Mouse (Mus musculus) forebrain, embryonic 10.5 days (tissue): ENCODE measurements at regions not wholly inside any gene's neighbourhood (a gene's known extent, or its start where the extent isn't known, plus 50 kb on each side); places are given as distances from the start of the nearest gene placed in this dataset.

ENCODE experiments used
- DNase-seq: peaks from one replicate; pipeline ENCODE4 v3.0.0-alpha.2; 2017; ENCODE audit warnings: low spot score; ENCODE audit errors: extremely low spot score
- H3K27ac ChIP-seq: fragments of 300-500 bp; sonication (generic); 2 replicates; pipeline ENCODE4 v1.5.1; 2016; ENCODE audit warnings: mild to moderate bottlenecking
- H3K27me3 ChIP-seq: fragments of 300-500 bp; sonication (generic); 2 replicates; pipeline ENCODE4 v1.6.1; 2016; ENCODE audit warnings: mild to moderate bottlenecking; ENCODE audit not compliant: poor library complexity, severe bottlenecking
- H3K36me3 ChIP-seq: fragments of 300-500 bp; sonication (generic); replicated peaks from 2 replicates; pipeline ENCODE4 v1.6.1; 2016; ENCODE audit warnings: mild to moderate bottlenecking, moderate library complexity
- H3K4me1 ChIP-seq: fragments of 300-500 bp; sonication (generic); 2 replicates; pipeline ENCODE4 v1.6.1; 2016
- H3K4me3 ChIP-seq: fragments of 300-500 bp; sonication (generic); 2 replicates; pipeline ENCODE4 v1.5.1; 2016; ENCODE audit warnings: mild to moderate bottlenecking, moderate library complexity
- H3K9me3 ChIP-seq: fragments of 300-500 bp; sonication (generic); 2 replicates; pipeline ENCODE4 v1.6.1; 2016; ENCODE audit warnings: mild to moderate bottlenecking, moderate library complexity
- WGBS: fragments of 180-500 bp; shearing (Covaris S2); methylation state at CpG from one replicate; pipeline ENCODE4 v1.1.7; 2016; 5-methylcytosine and 5-hydroxymethylcytosine counted together

DNA sequence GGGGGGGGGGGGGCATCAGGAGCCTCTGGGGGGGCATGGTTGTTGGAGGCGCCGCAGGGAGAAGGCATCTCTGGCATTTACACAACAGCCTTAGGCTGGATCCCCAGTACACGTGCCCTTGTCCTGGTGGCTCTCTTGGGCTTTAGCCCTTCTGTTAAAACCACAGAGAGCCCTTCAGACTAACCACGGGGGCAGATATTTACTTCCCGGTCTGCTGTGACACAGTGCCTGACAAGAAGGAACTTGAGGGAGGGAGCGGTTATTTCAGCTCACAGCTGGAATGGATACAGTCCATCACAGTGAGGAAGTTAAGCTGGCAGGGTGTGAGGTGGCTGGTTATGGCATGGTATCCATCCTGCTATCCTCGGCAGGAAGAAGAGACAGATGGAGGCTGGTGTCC lies 71.0 kb upstream of the Gm11733 start:
- Histone ChIP-seq H3K27me3 (peaks cover 94% of the 10 kb centered on the region), H3K9me3 (peaks cover 11% of the 10 kb centered on the region; the same call in 1 of the 2 replicates), H3K4me3 (no peak overlapping the region), H3K27ac (no peak overlapping the region), H3K36me3 (no peaks in the 10 kb centered on the region), H3K4me1 (peaks cover 80% of the 10 kb centered on the region)
- WGBS: 32% methylated on average over 7 of the region's 7 CpGs
- no peak for DNase-seq

DNA sequence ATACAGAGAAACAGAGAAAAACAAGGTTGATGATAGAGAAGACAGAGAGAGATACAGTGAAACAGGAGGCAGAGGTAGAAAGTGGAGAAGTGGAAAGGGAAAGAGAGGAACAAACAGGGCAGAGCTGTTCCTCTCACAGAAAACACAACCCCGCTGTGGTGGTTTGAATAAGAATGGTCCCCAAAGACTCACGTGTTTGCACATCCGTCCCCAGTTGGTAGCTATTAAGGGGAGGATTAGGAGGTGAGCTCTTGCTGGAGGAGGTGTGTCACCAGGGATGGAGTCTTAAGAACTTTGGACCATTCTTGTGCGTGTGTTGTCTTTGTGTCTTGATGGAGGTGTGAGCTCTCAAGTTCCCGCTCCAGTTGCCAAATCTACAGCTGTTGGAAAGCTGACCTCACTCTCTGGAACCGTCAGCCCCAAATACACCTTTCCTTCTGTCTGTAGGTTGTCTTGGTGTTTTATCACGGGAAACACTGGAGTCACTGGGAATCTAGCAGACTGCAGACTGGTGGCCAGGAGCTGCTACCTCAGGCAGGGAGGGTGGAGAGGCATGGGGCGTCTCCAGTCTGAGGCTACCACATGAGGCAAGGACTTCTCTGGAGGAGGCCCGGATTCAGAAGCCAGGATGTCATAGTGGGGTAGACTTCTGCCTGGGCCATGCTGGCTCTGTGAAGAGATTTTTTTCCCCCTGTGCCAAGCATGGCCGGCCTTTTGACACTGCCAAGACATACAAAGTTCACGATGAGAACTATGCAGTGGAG lies 70.0 kb upstream of the Gm11733 start:
- DNase-seq: no peak
- Histone ChIP-seq H3K9me3 (peaks cover 11% of the 10 kb centered on the region; the same call in 1 of the 2 replicates), H3K27ac (peak overlapping the region; percentile 67), H3K4me1 (peaks cover 79% of the 10 kb centered on the region), H3K27me3 (peaks cover 94% of the 10 kb centered on the region), H3K36me3 (no peaks in the 10 kb centered on the region), H3K4me3 (peak overlapping the region; percentile 49)
- WGBS: 7% methylated on average over 11 of the region's 11 CpGs

DNA sequence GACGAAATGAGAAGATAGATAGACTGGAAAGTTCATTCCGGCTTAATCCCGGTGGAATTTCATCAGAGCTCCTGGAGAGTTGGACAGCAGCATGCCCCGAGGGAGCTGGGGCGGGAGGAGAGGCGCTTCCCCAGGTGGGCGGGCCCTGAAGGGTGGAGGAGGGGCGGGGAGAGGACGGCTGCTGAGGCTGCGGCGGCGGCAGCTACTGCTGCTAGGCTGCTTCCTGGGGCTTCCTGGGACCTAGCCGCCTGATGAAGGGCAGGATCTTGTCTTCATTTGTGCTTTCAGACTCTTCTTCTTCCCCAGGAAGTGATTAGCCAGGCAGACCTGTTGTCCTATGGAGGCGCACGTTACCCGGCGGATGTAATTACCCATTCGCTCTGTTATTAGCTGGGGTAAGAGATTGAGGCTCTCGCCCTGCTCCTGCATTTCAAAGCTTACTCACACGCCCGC lies 69.3 kb upstream of the Gm11733 start:
- Histone ChIP-seq H3K27me3 (peaks cover 94% of the 10 kb centered on the region), H3K4me1 (peaks cover 79% of the 10 kb centered on the region), H3K27ac (peak overlapping the region; percentile 54), H3K36me3 (no peaks in the 10 kb centered on the region), H3K9me3 (peaks cover 11% of the 10 kb centered on the region; the same call in 1 of the 2 replicates), H3K4me3 (peak overlapping the region; percentile 49)
- WGBS: under 1% methylated on average over 21 of the region's 21 CpGs
- peak; percentile 57 for DNase-seq

DNA sequence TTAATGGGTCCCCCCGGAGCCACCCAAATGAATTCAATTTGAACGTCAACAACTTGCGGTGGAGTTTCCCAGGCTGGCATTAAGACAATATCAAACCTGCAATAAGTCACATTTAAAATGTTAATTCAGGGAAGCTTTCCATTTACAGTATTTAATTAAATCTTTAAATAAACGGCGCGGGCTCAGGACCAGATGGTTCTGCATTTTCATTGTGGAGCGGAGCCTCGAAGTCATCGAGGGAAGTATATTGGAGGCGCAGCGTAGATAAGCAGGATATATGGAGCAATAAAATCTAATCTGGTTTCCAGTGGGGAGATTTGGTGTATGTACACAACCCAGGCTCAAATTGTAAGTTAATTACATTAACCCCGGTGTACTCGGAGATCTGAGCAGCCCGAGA lies 68.7 kb upstream of the Gm11733 start:
- WGBS: 2% methylated on average over 14 of the region's 14 CpGs
- Histone ChIP-seq H3K9me3 (peaks cover 11% of the 10 kb centered on the region; the same call in 1 of the 2 replicates), H3K27ac (no peak overlapping the region), H3K4me1 (peaks cover 75% of the 10 kb centered on the region), H3K27me3 (peaks cover 91% of the 10 kb centered on the region), H3K4me3 (peak overlapping the region; percentile 49), H3K36me3 (no peaks in the 10 kb centered on the region)
- DNase-seq: no peak

GRCm38 (mm10) chr11:117415955-117416354 lies 68.2 kb upstream of the Gm11733 start:
- H3K4me3 ChIP-seq: peak overlapping the region; percentile 49
- H3K4me1 ChIP-seq: peaks cover 75% of the 10 kb centered on the region
- H3K36me3 ChIP-seq: no peaks in the 10 kb centered on the region
- peaks cover 86% of the 10 kb centered on the region for H3K27me3 ChIP-seq
- peaks cover 8% of the 10 kb centered on the region; the same call in 1 of the 2 replicates for H3K9me3 ChIP-seq
- DNase-seq: peak; percentile 58
- H3K27ac ChIP-seq: no peak overlapping the region
- WGBS: 6% methylated on average over 13 of the region's 13 CpGs

DNA sequence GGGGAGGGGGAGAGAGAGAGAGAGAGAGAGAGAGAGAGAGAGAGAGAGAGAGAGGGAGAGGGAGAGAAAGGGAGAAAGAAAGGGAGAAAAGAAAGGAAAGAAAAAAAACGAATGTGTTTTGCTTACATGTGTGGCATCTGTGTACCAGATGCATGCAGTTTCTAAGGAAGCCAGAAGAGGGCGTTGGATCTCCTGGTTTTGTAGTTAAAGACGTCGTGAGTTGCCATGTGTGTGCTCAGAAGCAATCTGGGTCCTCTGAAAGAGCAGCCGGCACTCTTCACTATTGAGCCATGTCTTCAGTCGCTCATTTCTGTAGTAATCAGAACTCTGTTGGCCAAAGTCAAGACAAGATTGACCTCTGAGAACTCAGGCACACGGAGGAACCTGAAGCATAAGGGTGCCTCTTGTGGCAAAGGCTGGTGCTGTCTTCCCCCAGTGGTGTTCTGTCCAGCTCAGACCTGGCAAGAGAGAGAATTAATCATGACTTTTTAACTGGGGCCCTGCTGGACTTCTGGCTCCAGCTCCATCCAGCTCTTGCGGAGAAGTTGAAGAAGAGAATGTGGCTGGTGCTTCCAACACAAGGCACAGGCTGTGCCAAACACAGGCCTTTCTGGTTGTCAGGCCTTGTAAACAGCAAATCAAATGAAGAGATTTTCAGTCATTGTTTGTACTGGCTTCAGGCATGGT lies 67.0 kb upstream of the Gm11733 start:
- Histone ChIP-seq H3K4me3 (no peak overlapping the region), H3K27ac (0 out of 2 replicates have a peak overlapping the region, but pooled peaks have one; percentile 76), H3K36me3 (no peaks in the 10 kb centered on the region), H3K27me3 (peaks cover 80% of the 10 kb centered on the region), H3K4me1 (peaks cover 75% of the 10 kb centered on the region), H3K9me3 (no peaks in the 10 kb centered on the region)
- no peak for DNase-seq
- WGBS: 63% methylated on average over 8 of the region's 8 CpGs

DNA sequence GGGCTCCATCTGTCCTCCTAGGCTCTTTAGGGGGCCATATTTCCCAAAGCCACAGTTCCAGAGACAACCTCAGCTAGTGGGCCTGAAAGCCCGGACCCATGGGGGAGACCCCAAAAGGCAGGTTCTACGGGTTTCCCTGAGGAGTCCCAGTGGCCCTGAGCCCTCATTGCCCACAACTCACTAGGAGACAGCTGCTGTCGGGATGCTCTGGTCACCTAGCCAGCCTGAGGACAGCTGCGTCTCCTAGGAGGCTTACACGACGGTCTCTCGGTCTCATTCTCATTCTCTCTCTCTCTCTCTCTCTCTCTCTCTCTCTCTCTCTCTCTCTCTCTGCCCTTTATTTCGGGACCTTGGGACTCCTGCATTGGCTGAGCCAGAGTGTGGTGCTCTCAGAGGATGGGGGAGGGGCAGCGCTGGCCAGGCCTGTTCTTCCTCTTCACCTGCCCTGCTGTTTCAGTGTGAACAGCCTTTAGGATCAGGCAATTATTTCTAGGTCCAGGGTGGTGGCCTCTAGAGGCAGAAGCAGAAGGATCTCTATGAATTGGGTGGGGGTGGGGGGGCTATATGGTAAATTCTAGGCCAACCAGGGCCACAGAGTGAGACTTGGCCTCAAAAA lies 66.1 kb upstream of the Gm11733 start:
- Histone ChIP-seq H3K27me3 (peaks cover 71% of the 10 kb centered on the region), H3K27ac (peak overlapping the region; percentile 76), H3K4me3 (no peak overlapping the region), H3K9me3 (no peaks in the 10 kb centered on the region; the same call in 1 of the 2 replicates), H3K36me3 (no peaks in the 10 kb centered on the region), H3K4me1 (peaks cover 68% of the 10 kb centered on the region)
- no peak for DNase-seq
- 47% methylated on average over 9 of the region's 9 CpGs for WGBS

- Histone ChIP-seq H3K4me3 (no peak overlapping the region), H3K27me3 (peaks cover 62% of the 10 kb centered on the region), H3K27ac (peak overlapping the region; percentile 76), H3K4me1 (peaks cover 59% of the 10 kb centered on the region), H3K36me3 (no peaks in the 10 kb centered on the region), H3K9me3 (no peaks in the 10 kb centered on the region; the same call in 1 of the 2 replicates)
- 49% methylated on average over 3 of the region's 3 CpGs for WGBS
- no peak for DNase-seq
Observed at GRCm38 (mm10) chr11:117418939-117419338, 65.2 kb upstream of the Gm11733 start.

GRCm38 (mm10) chr11:117419351-117419969 lies 64.7 kb upstream of the Gm11733 start:
- 72% methylated on average over 9 of the region's 9 CpGs for WGBS
- Histone ChIP-seq H3K4me3 (no peak overlapping the region), H3K4me1 (peaks cover 54% of the 10 kb centered on the region), H3K36me3 (no peaks in the 10 kb centered on the region), H3K9me3 (no peaks in the 10 kb centered on the region; the same call in 1 of the 2 replicates), H3K27me3 (peaks cover 57% of the 10 kb centered on the region), H3K27ac (peak overlapping the region; percentile 76; the same call in 1 of the 2 replicates)
- DNase-seq: no peak

DNA sequence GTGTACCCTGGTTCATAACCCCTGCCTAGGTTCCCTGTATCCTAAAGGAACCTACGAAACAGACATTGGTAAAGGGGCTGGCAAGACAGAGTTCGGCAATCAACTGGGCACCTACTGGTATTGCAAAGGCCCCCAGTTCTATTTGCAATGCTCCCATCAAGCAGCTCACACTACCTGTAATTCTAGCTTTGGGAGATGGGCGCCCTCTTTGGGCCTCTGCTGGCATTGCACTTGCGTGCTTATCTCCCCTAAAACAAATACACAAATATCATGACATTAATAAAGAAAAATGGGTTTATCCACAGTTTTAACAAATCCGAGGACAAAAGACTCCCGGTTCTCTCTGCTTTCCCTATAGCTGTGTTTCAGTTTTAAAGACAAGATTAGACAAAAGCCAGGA lies 61.5 kb upstream of the Gm11733 start:
- WGBS: 90% methylated on average over 6 of the region's 6 CpGs
- Histone ChIP-seq H3K36me3 (no peaks in the 10 kb centered on the region), H3K4me3 (no peak overlapping the region), H3K27me3 (peaks cover 24% of the 10 kb centered on the region), H3K4me1 (peaks cover 45% of the 10 kb centered on the region), H3K9me3 (no peaks in the 10 kb centered on the region; the same call in 1 of the 2 replicates), H3K27ac (no peak overlapping the region)
- DNase-seq: no peak

DNA sequence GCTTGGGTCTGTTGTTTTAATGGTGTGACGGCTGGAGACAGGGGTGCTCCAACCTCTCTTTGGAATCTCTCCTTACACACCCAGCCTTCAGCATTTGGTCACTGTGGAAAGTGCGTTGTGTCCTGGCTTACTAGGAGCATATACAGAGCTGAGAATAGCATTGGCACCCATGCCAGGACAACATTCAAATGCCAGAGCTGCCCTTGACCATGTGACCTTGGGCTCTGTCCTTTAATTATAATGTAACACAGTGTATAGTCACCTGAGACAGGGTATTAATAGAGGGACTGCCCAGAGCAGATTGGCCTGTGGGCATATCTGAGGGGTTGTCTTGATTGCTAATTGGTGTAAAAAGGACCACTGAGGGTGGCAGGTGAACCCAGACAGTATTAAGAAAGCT lies 60.7 kb upstream of the Gm11733 start:
- no peaks in the 10 kb centered on the region for H3K36me3 ChIP-seq
- no peaks in the 10 kb centered on the region; the same call in 1 of the 2 replicates for H3K9me3 ChIP-seq
- H3K27ac ChIP-seq: no peak overlapping the region
- peaks cover 17% of the 10 kb centered on the region for H3K27me3 ChIP-seq
- DNase-seq: no peak
- H3K4me1 ChIP-seq: peaks cover 45% of the 10 kb centered on the region
- H3K4me3 ChIP-seq: no peak overlapping the region
- WGBS: 94% methylated on average over 2 of the region's 2 CpGs

DNA sequence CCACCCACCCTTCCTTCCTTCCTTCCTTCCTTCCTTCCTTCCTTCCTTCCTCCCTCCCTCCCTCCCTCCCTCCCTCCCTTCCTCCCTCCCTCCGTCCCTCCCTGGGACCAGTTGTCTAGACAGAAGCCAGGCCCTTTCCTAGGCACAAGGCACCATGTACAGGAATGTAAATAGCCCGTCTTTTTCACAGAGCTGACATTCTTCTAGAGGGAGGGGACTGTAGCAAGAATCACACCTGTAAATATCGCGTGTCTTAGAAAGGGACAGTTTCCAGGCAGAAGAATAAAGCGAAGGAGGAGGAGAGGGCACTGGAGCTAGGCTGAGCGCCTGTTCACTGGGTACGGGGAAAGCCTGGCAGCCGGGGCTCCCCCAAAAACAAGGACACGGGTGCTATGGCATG lies 58.7 kb upstream of the Gm11733 start:
- no peak for DNase-seq
- Histone ChIP-seq H3K4me3 (no peak overlapping the region), H3K27ac (no peak overlapping the region), H3K9me3 (no peaks in the 10 kb centered on the region; the same call in 1 of the 2 replicates), H3K27me3 (0 out of 2 replicates have a peak, but pooled peaks cover 1% of the 10 kb centered on the region), H3K4me1 (peaks cover 50% of the 10 kb centered on the region), H3K36me3 (no peaks in the 10 kb centered on the region)
- WGBS: 64% methylated on average over 8 of the region's 9 CpGs
